Mouse (Mus musculus) neural tube, embryonic 11.5 days (tissue): ENCODE results near the gene Sh3pxd2a. TPM values are rescaled to one million over a fixed set of nuclear protein-coding genes. Genes with fewer than 3 reads are reported as not detected.

Source experiments
- ATAC-seq: fragments of 200-750 bp; cut with Nextera tagmentation; 2 replicates; pipeline ENCODE4 v1.8.0; 2017; ENCODE audit warnings: moderate number of reproducible peaks, mild to moderate bottlenecking, moderate TSS enrichment, moderate library complexity; ENCODE audit not compliant: insufficient read depth, low FRiP score, low TSS enrichment
- DNase-seq: peaks from one replicate; pipeline ENCODE4 v3.0.0-alpha.2; 2015; ENCODE audit warnings: low spot score
- H3K27ac ChIP-seq: fragments of 300-500 bp; sonication (generic); 2 replicates; pipeline ENCODE4 v1.5.1; 2014; ENCODE audit warnings: low read depth, mild to moderate bottlenecking, low read length
- H3K27me3 ChIP-seq: fragments of 300-500 bp; sonication (generic); 2 replicates; pipeline ENCODE4 v1.6.1; 2014; ENCODE audit warnings: mild to moderate bottlenecking, low read length, mixed read lengths; ENCODE audit not compliant: control insufficient read depth, insufficient read depth
- H3K36me3 ChIP-seq: fragments of 300-500 bp; sonication (generic); 2 replicates; pipeline ENCODE4 v1.6.1; 2014; ENCODE audit warnings: mild to moderate bottlenecking, low read length, moderate library complexity, mixed read lengths; ENCODE audit not compliant: control insufficient read depth, insufficient read depth
- H3K4me1 ChIP-seq: fragments of 300-500 bp; sonication (generic); 2 replicates; pipeline ENCODE4 v1.6.1; 2014; ENCODE audit warnings: low read length, mixed read lengths; ENCODE audit not compliant: control insufficient read depth, insufficient read depth
- H3K4me2 ChIP-seq: fragments of 300-500 bp; sonication (generic); 2 replicates; pipeline ENCODE4 v1.6.1; 2014; ENCODE audit warnings: low read depth, mild to moderate bottlenecking, moderate library complexity
- H3K4me3 ChIP-seq: fragments of 300-500 bp; sonication (generic); 2 replicates; pipeline ENCODE4 v1.5.1; 2014; ENCODE audit warnings: low read depth, low read length
- H3K9ac ChIP-seq: fragments of 300-500 bp; sonication (generic); 2 replicates; pipeline ENCODE4 v1.6.1; 2014; ENCODE audit warnings: mild to moderate bottlenecking, low read length
- H3K9me3 ChIP-seq: fragments of 300-500 bp; sonication (generic); 2 replicates; pipeline ENCODE4 v1.6.1; 2016; ENCODE audit warnings: low read length; ENCODE audit not compliant: control insufficient read depth
- WGBS: fragments of 180-500 bp; shearing (Covaris S2); extraction: QIAGEN DNeasy Blood & Tissue Kit; methylation state at CpG from one replicate; pipeline ENCODE4 v1.1.7; 2014; 5-methylcytosine and 5-hydroxymethylcytosine counted together
- polyA plus RNA-seq: library from polyadenylated mRNA; unstranded; fragments of >200 nt; fragmentation: Nextera tagmentation; extraction: Ambion mirVana; gene quantifications from 2 replicates; pipeline ENCODE4 v1.2.1, GENCODE M21; 2014

The Sh3pxd2a gene
- polyA plus RNA-seq, 1 experiment from 2014 or later: 4.7 TPM

DNA sequence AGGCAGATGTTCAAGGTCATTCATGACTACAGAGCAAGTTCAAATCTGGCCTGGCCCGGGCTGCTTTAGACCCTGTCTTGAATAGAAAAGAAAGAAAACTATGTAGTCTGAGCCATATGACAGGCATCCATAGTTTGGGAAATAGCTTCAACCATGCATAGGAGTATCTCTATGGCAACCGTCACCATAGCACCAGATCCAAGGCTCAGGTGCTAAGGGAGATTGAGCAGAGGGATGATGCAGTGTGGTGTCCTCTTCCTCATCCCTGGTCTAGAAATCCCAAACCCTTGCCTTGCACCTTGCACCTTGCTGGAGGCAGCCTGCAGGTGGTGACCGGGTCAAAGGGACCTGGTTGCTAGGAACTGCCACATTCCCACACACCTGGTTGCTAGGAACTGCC lies 19.9 kb upstream of the Sh3pxd2a start:
- WGBS: 88% methylated on average over 3 of the region's 3 CpGs
- ATAC-seq (no peak), DNase-seq (no peak)
- no peak overlapping the region for H3K4me3 ChIP-seq
- 0 out of 2 replicates have a peak, but pooled peaks cover 5% of the 10 kb centered on the region for H3K9me3 ChIP-seq
- H3K4me2 ChIP-seq: no peak overlapping the region
- H3K27me3 ChIP-seq: no peaks in the 10 kb centered on the region
- H3K4me1 ChIP-seq: no peaks in the 10 kb centered on the region
- no peak overlapping the region for H3K27ac ChIP-seq
- H3K36me3 ChIP-seq: no peaks in the 10 kb centered on the region
- no peak overlapping the region for H3K9ac ChIP-seq

DNA sequence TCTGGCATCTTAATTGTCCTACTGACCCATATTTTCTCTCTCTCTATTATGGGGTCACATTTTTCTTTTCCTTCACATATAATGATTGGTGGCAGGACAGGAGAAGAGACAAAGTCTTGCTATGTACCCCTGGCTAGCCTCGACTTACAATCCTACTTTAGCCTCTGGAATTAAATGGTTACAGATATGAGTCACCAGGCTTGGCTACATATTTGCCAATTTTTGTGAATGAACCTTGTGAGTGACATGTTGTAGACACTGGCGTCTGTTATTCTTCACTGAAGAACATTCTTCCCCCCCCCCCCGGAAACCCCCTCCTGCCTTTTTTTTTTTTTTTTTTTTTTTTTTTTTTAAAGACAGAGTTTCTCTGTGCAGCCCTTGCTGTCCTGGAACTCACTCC lies 19.1 kb upstream of the Sh3pxd2a start:
- H3K36me3 ChIP-seq: no peaks in the 10 kb centered on the region
- DNase-seq: no peak
- no peak overlapping the region for H3K27ac ChIP-seq
- H3K4me3 ChIP-seq: no peak overlapping the region
- H3K9ac ChIP-seq: no peak overlapping the region
- no peaks in the 10 kb centered on the region for H3K27me3 ChIP-seq
- H3K9me3 ChIP-seq: 0 out of 2 replicates have a peak, but pooled peaks cover 5% of the 10 kb centered on the region
- H3K4me2 ChIP-seq: no peak overlapping the region
- 71% methylated on average over 3 of the region's 3 CpGs for WGBS
- ATAC-seq: no peak
- H3K4me1 ChIP-seq: no peaks in the 10 kb centered on the region

DNA sequence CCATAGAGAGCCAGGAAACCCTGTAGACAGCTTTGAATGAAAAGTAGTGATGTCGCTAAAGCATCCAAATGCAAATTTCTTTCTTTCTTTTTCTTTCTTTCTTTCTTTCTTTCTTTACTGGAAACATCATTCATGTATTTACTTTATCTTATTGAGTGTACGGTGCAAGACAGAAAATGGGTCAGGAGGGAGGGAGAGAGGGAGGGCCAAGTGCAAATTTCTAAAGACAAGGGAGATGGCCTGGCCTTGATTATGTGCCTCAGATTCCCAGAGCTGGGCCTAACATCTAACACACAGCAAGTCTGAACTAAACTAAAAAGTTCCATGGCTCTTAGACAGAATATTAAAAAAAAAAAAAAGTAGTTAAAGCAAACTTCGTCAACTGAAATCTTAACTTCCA lies 9.3 kb upstream of the Sh3pxd2a start:
- no peaks in the 10 kb centered on the region for H3K9me3 ChIP-seq
- H3K4me3 ChIP-seq: no peak overlapping the region
- ATAC-seq (no peak), DNase-seq (no peak)
- H3K4me1 ChIP-seq: 0 out of 2 replicates have a peak, but pooled peaks cover 7% of the 10 kb centered on the region
- WGBS: 66% methylated on average over 3 of the region's 3 CpGs
- H3K27ac ChIP-seq: peak overlapping the region; percentile 55; the same call in 1 of the 2 replicates
- no peak overlapping the region for H3K9ac ChIP-seq
- H3K27me3 ChIP-seq: no peaks in the 10 kb centered on the region
- no peaks in the 10 kb centered on the region for H3K36me3 ChIP-seq
- H3K4me2 ChIP-seq: no peak overlapping the region

DNA sequence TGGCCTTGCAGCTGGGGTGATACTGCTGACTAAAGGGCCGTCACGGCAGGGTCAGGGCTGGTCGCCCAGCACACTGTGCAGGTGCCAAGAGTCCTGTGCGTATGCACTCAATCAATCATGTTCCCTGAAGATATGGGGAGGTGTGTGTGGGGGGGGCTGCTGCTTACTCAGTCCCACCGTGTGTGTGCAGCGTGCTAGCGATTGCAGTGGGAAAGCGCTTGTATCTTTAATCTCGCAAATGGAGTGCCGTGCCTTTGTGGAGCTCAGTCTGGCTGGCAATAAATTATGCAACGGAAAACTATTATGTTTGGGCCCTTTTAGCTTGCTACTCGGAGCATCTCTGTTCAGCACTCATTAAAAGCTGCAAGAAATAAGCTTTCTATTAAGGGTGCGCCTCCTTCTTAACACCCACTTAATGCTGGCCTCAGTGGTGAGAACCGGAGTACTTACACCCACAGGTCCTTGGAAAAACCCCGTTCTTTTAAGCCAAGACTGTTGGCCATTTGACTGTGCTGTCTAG lies 8.7 kb upstream of the Sh3pxd2a start:
- 45% methylated on average over 15 of the region's 15 CpGs for WGBS
- H3K36me3 ChIP-seq: no peaks in the 10 kb centered on the region
- no peak overlapping the region for H3K4me3 ChIP-seq
- no peak overlapping the region for H3K9ac ChIP-seq
- peak; percentile 63 for ATAC-seq
- no peaks in the 10 kb centered on the region for H3K9me3 ChIP-seq
- 0 out of 2 replicates have a peak, but pooled peaks cover 7% of the 10 kb centered on the region for H3K4me1 ChIP-seq
- H3K27me3 ChIP-seq: no peaks in the 10 kb centered on the region
- no peak for DNase-seq
- H3K4me2 ChIP-seq: no peak overlapping the region
- peak overlapping the region; percentile 55; the same call in 1 of the 2 replicates for H3K27ac ChIP-seq

DNA sequence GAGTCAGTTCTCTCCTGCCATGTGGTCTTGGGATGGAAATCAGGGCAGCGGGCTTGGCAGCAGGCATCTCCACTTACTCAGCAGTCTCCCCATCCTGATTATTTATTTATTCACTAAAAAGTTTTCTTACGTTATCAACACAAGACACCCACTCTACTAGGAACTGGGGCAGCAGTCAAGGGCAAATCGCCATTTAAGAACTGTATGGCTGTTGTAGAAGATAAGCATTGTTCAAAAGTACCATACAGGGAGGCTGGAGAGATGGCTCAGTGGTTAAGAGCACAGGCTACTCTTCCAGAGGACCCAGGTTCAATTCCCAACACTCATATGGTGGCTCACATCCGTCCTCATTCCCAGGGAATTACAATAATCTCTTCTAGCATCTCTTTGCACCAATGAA lies 7.6 kb upstream of the Sh3pxd2a start:
- WGBS: 80% methylated on average over 4 of the region's 4 CpGs
- no peak for ATAC-seq
- no peaks in the 10 kb centered on the region for H3K27me3 ChIP-seq
- no peak overlapping the region for H3K9ac ChIP-seq
- DNase-seq: no peak
- H3K4me2 ChIP-seq: no peak overlapping the region
- H3K36me3 ChIP-seq: no peaks in the 10 kb centered on the region
- H3K27ac ChIP-seq: no peak overlapping the region
- H3K4me3 ChIP-seq: no peak overlapping the region
- 0 out of 2 replicates have a peak, but pooled peaks cover 7% of the 10 kb centered on the region for H3K4me1 ChIP-seq
- no peaks in the 10 kb centered on the region for H3K9me3 ChIP-seq

DNA sequence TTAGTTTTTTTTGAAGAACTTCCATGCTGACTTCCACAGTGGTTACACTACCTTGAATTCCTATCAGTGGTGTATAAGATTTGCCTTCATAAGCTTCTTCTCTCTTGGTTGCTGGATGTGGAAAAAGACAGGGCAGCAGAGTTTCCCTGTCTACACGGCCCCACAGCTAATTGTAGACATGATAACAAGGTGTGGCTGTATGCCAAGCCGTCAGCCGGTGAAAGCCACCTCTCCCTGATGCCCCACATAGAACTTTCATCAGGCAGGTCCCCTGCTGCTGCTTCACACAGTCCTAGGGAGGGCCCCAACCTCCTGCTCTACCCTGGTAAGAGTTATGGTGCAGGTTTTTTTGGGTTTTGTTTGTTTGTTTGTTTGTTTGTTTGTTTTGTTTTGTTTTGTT lies 4.5 kb upstream of the Sh3pxd2a start:
- Histone ChIP-seq H3K27ac (no peak overlapping the region), H3K9me3 (no peaks in the 10 kb centered on the region), H3K36me3 (no peaks in the 10 kb centered on the region), H3K9ac (no peak overlapping the region), H3K4me2 (no peak overlapping the region), H3K4me3 (no peak overlapping the region), H3K27me3 (no peaks in the 10 kb centered on the region), H3K4me1 (0 out of 2 replicates have a peak, but pooled peaks cover 7% of the 10 kb centered on the region)
- WGBS: 83% methylated on average over 3 of the region's 3 CpGs
- ATAC-seq: no peak
- no peak for DNase-seq

DNA sequence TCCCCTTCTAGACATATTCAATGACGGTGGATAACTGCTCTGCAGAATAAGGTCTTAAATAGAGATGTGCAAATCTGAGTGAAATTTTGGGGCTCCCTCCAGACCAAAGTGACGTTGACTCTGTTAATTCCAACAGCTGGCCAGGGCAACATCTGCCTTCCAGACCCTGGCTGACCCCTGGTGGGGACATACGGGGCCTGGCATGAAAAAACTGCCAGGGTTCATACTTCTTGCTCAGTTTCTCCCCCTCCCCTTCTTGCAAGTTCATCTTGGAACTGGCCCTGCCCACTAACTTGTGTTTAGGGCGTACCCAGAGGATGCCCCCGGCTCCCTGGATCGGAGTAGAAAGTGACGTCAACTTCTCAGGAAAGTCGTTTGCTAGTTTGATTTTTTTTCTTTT lies 2.6 kb upstream of the Sh3pxd2a start:
- Histone ChIP-seq H3K27me3 (no peaks in the 10 kb centered on the region), H3K9ac (no peak overlapping the region), H3K4me2 (no peak overlapping the region), H3K9me3 (no peaks in the 10 kb centered on the region), H3K27ac (no peak overlapping the region), H3K36me3 (no peaks in the 10 kb centered on the region), H3K4me1 (0 out of 2 replicates have a peak, but pooled peaks cover 2% of the 10 kb centered on the region), H3K4me3 (no peak overlapping the region)
- DNase-seq (no peak), ATAC-seq (no peak)
- 71% methylated on average over 8 of the region's 8 CpGs for WGBS

DNA sequence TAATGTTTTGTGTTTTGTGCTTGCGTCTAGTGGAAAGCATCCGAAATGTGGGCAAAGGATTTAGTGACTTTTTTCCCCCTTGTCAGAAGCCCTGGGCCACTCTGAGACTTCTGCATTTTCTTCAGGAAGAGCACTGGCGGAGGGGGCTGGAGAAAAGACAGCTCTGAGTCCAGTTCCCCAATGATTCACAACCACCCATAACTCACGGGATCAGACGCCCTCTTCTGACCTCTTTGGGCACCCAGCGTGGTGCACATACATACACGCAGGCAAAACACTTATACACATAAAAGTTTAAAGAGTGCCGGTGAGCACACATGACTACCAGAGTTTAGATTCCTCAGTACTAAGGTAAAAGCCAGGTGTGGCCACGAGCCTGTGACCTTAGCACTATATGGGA lies 1.3 kb upstream of the Sh3pxd2a start:
- no peak overlapping the region for H3K4me3 ChIP-seq
- H3K4me2 ChIP-seq: no peak overlapping the region
- no peak overlapping the region for H3K9ac ChIP-seq
- 57% methylated on average over 9 of the region's 9 CpGs for WGBS
- no peak overlapping the region for H3K27ac ChIP-seq
- DNase-seq (no peak), ATAC-seq (no peak)
- no peaks in the 10 kb centered on the region for H3K9me3 ChIP-seq
- no peaks in the 10 kb centered on the region for H3K36me3 ChIP-seq
- no peaks in the 10 kb centered on the region for H3K27me3 ChIP-seq
- 0 out of 2 replicates have a peak, but pooled peaks cover 4% of the 10 kb centered on the region for H3K4me1 ChIP-seq

DNA sequence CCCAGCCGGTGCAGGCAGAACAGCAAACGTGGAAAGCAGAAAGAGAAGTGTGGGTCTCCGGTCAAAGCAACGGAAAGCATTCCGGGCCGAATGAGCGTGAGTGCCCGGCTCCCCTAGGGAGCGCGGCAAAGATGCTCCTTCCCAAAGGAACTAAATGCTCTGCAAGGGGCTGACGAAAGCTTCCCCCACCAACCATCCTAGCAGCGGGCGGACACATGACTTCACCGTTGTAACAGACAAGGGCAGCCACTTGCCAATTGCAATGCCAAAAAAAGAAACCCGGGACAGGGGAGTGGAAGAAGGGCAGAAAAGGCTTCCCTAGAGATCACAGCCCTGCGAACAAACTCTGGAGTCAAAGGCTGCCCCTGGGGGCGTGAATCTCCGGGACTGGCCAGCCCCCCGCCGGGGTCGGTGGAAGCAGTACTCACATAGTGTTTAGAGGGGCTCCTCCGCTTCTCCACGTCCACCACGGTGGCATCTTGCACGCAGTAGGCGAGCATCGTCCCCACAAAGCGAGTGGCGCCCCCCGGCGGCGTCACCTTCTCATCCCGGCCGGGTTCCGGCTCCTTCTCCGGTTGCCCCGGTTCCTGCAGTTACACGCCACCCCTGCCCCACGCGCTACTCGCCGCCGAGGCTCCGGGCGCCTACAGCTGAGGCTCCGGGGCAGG lies 431 bp downstream of the Sh3pxd2a start:
- ATAC-seq (peak; percentile 63), DNase-seq (peak; percentile 81)
- WGBS: under 1% methylated on average over 46 of the region's 46 CpGs
- H3K9ac ChIP-seq: peak overlapping the region; percentile 63
- H3K4me1 ChIP-seq: 0 out of 2 replicates have a peak, but pooled peaks cover 4% of the 10 kb centered on the region
- no peaks in the 10 kb centered on the region for H3K9me3 ChIP-seq
- H3K27me3 ChIP-seq: no peaks in the 10 kb centered on the region
- H3K36me3 ChIP-seq: no peaks in the 10 kb centered on the region
- H3K4me3 ChIP-seq: peak overlapping the region; percentile 56
- H3K4me2 ChIP-seq: peak overlapping the region; percentile 87
- H3K27ac ChIP-seq: peak overlapping the region; percentile 87
